Mouse (Mus musculus) thymus, adult 2 months (tissue): ENCODE measurements at regions not wholly inside any gene's neighbourhood (a gene's known extent, or its start where the extent isn't known, plus 50 kb on each side); places are given as distances from the start of the nearest gene placed in this dataset.

Experiments
- CTCF ChIP-seq: fragments of 200-500 bp; IDR thresholded peaks from 2 replicates; pipeline ENCODE4 v1.5.1; 2012; ENCODE audit warnings: mild to moderate bottlenecking, control low read depth, low read length, moderate library complexity, borderline replicate concordance; ENCODE audit not compliant: control insufficient read depth, poor library complexity, insufficient read depth; ENCODE audit errors: extremely low read depth
- POLR2A ChIP-seq: fragments of 200-500 bp; IDR thresholded peaks from 2 replicates; pipeline ENCODE4 v1.6.1; 2012; ENCODE audit warnings: mild to moderate bottlenecking, low read length, control low read depth, moderate library complexity; ENCODE audit not compliant: control insufficient read depth, poor library complexity, insufficient read depth; ENCODE audit errors: extremely low read depth

DNA sequence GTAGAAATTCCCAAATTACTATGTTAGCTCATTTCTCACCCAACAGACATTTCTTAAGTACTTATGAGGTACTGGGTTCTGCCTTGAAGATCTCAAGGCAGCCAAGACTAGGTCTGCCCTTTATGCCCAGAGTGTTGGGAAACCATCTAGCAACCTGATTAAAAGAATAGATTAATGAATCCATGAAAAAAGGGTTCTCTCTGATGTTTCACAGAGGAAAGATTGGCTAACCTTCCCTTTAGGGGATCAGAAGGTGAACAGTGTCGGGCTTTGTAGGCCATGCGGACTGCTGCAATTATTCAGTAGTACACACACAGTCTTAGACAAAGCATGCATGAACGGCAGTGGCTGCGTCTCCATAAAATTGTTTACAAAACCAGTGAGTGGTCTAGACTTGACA lies 556.3 kb downstream of the Vrk1 start:
- TF ChIP-seq CTCF (no peak), POLR2A (no peak)
